Mouse (Mus musculus): Measurements from ENCODE around the gene Ccsap. TPM values are rescaled to one million over a fixed set of nuclear protein-coding genes. Genes with fewer than 3 reads are reported as not detected.

The Ccsap gene
- polyA plus RNA-seq, 1 experiment from 2014 or later: 6.4 TPM

DNA sequence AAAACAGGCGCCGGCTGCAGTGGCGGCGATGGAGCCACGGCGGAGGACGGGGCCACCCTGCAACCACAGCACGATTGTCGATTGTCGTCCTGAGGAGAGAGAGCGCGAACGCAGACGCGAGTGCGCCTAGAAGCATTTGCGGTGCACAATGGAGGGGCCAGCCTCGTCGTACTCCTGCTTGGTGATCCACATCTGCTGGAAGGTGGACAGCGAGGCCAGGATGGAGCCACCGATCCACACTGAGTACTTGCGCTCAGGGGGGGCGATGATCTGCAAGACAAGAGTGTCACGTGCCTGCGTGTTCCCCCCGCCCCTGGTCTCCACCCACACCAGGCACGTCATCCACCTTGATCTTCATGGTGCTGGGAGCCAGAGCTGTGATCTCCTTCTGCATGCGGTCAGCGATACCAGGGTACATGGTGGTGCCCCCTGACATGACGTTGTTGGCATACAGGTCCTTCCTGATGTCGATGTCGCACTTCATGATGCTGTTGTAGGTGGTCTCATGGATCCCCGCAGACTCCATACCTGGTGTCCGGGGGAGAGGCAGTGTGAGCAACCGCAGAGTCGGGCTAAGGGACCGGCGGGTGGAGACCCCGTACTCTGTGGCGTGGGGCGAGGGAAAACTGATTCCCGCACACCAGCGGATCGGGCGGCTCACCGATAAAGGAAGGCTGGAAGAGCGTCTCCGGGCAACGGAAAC lies 32.0 kb upstream of the Ccsap start:
- Histone ChIP-seq H3K4me2 (peak overlapping the region; percentile 72), H3K9ac (peak overlapping the region; percentile 68), H3K9me3 (replicated peaks) (no peaks in the 10 kb centered on the region), H3K4me3 (peak overlapping the region; percentile 46), H3K27me3 (peaks cover 76% of the 10 kb centered on the region), H3K4me1 (peaks cover 21% of the 10 kb centered on the region), H3K27ac (no peak overlapping the region), H3K36me3 (ENCODE audit: poor library complexity, severe bottlenecking) (no peaks in the 10 kb centered on the region)
- ATAC-seq: peak; percentile 79
- WGBS: under 1% methylated on average over 49 of the region's 49 CpGs

DNA sequence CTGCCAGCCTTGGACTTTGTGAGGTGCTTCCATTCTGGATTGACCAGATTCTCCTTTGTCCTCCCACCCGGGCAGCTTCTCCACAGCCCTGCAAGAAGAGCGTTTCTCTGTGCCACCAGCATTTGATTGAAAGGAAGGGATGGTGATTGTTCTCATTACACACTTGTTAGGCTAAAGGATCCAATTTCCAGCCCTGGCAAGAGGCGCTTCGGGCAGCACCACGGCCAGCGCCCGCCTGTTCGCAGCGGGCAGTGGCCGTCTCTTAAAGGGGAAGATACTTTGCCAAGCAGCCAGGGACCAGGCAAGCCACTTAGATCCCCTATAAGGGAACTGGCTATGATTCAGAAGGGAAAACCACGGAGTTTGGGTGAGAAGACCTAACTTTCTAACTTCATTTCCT lies 31.3 kb upstream of the Ccsap start:
- Histone ChIP-seq H3K4me3 (peak overlapping the region; percentile 46), H3K27ac (no peak overlapping the region), H3K36me3 (ENCODE audit: poor library complexity, severe bottlenecking) (no peaks in the 10 kb centered on the region), H3K9me3 (replicated peaks) (no peaks in the 10 kb centered on the region), H3K27me3 (peaks cover 80% of the 10 kb centered on the region), H3K9ac (peak overlapping the region; percentile 68), H3K4me2 (peak overlapping the region; percentile 72), H3K4me1 (peaks cover 21% of the 10 kb centered on the region)
- no peak for ATAC-seq
- under 1% methylated on average over 11 of the region's 11 CpGs for WGBS

DNA sequence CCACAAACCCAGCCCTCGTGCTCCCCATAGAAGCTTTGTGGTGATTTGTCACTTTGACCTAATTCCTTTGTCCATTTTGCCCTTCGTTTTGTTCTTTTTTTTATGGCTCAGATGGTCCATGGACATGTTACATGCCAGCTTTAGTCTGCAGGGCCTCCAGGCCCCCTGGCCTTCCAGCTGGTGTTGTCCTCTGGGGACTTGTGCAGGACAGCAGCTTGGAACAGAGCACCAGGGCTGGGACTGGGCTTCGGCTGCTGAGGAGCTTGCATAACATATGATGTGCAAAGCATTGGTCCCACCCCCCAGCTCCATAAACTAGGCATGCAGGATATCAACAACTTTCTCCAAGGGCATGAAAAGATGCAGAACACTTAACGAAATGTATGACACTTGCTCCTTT lies 29.8 kb upstream of the Ccsap start:
- Histone ChIP-seq H3K4me3 (no peak overlapping the region), H3K9ac (no peak overlapping the region), H3K9me3 (replicated peaks) (no peaks in the 10 kb centered on the region), H3K27me3 (peaks cover 67% of the 10 kb centered on the region), H3K4me1 (peaks cover 26% of the 10 kb centered on the region), H3K27ac (no peak overlapping the region), H3K4me2 (no peak overlapping the region), H3K36me3 (ENCODE audit: poor library complexity, severe bottlenecking) (no peaks in the 10 kb centered on the region)
- 76% methylated on average over 4 of the region's 4 CpGs for WGBS
- ATAC-seq: no peak

DNA sequence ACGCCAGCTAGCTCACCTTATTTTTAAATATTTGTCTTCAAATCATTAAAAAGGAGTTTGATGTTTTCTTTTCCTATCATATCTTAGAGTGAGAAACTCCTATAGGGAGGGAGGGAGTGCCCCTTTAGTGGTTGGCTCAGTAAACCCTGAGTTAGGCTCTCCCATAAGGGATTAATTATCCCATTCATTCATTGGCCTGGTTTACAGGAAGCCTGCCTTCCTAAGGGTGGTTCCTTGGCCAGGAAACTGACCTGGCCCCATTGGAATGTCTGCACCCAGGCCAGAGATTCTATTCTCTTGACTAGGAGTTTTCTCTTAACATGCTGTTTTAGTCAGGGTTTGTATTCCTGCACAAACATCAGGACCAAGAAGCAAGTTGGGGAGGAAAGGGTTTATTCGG lies 27.9 kb upstream of the Ccsap start:
- no peak overlapping the region for H3K4me2 ChIP-seq

DNA sequence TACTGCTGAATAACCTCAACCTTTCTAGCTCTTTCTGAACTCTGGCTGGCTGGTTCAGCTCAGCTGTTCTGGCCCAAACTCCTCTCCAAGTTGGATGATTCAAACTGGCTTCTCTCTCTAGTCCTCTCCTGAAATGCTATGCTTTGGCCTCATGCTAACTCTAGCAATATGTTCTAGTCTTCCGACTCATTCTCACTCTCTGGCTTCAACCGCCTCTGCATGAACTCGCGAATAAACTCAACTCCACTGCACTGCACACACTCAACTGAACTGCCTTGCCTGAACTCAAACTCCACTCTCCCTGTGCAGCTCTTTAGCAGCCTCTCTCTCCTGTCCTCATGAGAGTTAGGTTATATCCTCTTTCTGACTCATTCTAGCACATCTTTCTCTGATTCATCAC lies 27.2 kb upstream of the Ccsap start:
- no peak overlapping the region for H3K9ac ChIP-seq
- WGBS: 95% methylated on average over 4 of the region's 4 CpGs
- ATAC-seq: no peak
- H3K4me3 ChIP-seq: no peak overlapping the region
- no peaks in the 10 kb centered on the region for H3K9me3 ChIP-seq (replicated peaks)
- no peak overlapping the region for H3K27ac ChIP-seq
- no peaks in the 10 kb centered on the region for H3K36me3 ChIP-seq (ENCODE audit: poor library complexity, severe bottlenecking)
- H3K4me1 ChIP-seq: peaks cover 26% of the 10 kb centered on the region
- no peak overlapping the region for H3K4me2 ChIP-seq
- peaks cover 44% of the 10 kb centered on the region for H3K27me3 ChIP-seq

More for the DNA sequence above, 27.9 kb upstream of the Ccsap start:
- Histone ChIP-seq H3K4me1 (peaks cover 34% of the 10 kb centered on the region), H3K27me3 (peaks cover 52% of the 10 kb centered on the region), H3K4me3 (no peak overlapping the region), H3K27ac (no peak overlapping the region), H3K9me3 (replicated peaks) (no peaks in the 10 kb centered on the region), H3K9ac (no peak overlapping the region), H3K36me3 (ENCODE audit: poor library complexity, severe bottlenecking) (no peaks in the 10 kb centered on the region)
- no peak for ATAC-seq
- WGBS: 88% methylated on average over 2 of the region's 2 CpGs

DNA sequence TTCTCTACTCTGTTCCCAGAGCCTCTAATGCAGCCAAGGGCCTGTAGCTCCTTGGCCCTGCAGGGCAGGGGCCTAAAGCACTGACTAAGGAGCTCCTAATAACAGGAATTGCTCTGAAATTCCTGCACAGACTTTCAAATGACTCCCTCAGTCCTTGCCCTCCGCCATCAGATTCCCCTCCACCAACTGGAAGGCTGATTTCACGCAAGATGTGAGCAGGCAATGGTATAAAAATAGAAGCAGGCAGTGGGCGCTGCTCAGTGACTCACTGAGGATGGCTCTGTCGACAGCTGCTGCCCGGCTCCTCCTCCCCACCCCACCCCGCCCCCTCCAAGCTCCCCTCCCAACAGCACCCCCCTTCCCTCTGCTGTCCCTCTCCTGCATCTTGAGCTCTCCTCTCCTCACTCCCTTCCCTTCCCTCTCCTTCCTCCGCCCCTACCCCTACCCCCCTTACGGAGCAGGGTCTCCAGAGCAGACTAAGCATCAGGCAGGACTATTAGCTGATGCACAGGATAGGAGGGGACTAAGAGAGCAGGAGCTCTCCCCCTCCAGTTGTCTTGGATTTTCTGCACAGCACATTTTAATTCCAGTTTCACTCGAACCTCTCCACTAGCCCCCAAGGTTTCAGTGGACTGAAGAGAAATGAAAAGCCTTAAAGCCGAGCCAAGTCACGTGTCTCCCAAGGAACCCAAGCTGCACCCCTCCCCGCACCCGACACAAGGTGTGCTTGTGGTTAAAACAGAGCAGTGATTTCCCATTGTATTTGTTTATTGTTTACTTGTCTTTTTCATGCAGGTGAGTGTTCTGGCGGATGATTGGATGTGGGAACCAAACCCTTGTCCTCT lies 24.9 kb upstream of the Ccsap start:
- peaks cover 23% of the 10 kb centered on the region for H3K27me3 ChIP-seq
- peaks cover 14% of the 10 kb centered on the region for H3K4me1 ChIP-seq
- peak; percentile 94 for ATAC-seq
- H3K9ac ChIP-seq: peak overlapping the region; percentile 34
- peak overlapping the region; percentile 25 for H3K4me2 ChIP-seq
- H3K27ac ChIP-seq: peak overlapping the region; percentile 82
- H3K4me3 ChIP-seq: no peak overlapping the region
- H3K36me3 ChIP-seq (ENCODE audit: poor library complexity, severe bottlenecking): no peaks in the 10 kb centered on the region
- 7% methylated on average over 13 of the region's 14 CpGs for WGBS
- H3K9me3 ChIP-seq (replicated peaks): no peaks in the 10 kb centered on the region

DNA sequence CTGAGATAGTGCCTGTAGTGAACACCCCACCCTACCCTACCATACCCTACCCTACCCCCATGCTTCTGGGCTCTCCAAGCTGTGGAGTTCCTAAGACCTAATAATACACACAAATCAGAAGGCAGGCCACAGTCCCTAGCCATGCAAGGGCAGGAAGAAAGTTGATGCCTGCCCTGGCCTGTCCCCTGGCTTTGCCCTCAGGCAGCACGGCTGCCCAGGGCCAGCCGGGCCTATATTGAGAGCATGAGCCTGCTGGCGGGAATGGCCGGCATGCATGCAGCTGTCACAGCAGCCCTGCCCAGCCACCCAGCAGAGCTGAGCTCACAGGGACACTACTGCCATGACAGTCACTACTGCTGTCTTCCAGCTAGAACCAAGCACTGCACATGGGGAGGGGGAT lies 23.1 kb upstream of the Ccsap start:
- no peak overlapping the region for H3K9ac ChIP-seq
- H3K27me3 ChIP-seq: peaks cover 8% of the 10 kb centered on the region
- H3K27ac ChIP-seq: no peak overlapping the region
- no peak overlapping the region for H3K4me2 ChIP-seq
- H3K9me3 ChIP-seq (replicated peaks): no peaks in the 10 kb centered on the region
- H3K4me1 ChIP-seq: peaks cover 14% of the 10 kb centered on the region
- WGBS: 72% methylated on average over 4 of the region's 4 CpGs
- H3K36me3 ChIP-seq (ENCODE audit: poor library complexity, severe bottlenecking): no peaks in the 10 kb centered on the region
- no peak overlapping the region for H3K4me3 ChIP-seq
- no peak for ATAC-seq

DNA sequence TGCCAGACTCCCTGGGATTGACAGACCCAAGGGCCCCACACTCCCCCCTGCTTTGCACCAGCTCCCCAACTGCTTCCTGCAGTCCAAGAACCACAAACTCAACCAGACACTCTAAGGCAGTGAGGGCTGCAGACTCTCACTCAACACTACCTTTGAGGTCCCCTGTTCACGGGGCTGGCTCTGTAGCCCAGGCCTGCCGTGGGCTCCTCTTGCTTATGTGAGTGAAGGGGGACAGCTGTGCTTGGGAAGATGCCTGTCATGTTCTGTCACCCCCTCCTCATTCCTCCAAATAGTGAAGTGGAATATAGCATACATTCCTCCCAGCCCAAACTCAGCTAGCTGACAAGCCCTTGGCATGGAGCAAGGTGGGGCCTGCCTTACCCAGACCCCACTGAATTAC lies 22.4 kb upstream of the Ccsap start:
- H3K27ac ChIP-seq: no peak overlapping the region
- no peaks in the 10 kb centered on the region for H3K36me3 ChIP-seq (ENCODE audit: poor library complexity, severe bottlenecking)
- H3K4me1 ChIP-seq: peaks cover 14% of the 10 kb centered on the region
- no peak for ATAC-seq
- H3K4me3 ChIP-seq: no peak overlapping the region
- 73% methylated on average over 2 of the region's 2 CpGs for WGBS
- peaks cover 8% of the 10 kb centered on the region for H3K27me3 ChIP-seq
- H3K4me2 ChIP-seq: no peak overlapping the region
- no peak overlapping the region for H3K9ac ChIP-seq
- H3K9me3 ChIP-seq (replicated peaks): no peaks in the 10 kb centered on the region

DNA sequence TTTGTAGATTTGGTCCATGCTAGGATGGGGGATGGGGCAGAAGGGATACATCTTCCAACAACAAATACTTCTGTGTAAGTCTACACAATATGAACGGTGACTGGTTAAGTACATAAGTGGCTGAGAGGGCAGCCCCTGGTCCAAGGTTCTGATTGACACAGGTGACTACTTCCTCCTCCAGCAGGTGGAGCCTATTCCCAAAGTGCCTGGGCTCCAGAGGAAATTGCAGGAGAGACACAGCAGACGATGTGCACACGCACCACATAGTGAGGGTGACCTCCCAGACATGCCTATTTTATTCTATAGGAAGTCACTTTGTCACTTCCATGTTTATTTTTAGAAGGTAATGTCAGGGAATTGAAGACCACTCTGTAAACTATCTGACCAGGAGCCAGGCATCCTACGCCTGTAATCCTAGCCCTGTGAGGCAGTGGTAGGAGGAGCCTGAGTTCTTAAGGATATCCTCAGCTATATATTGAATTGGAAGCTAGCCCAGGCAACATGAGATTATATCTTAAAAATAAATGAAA lies 20.9 kb upstream of the Ccsap start:
- Histone ChIP-seq H3K4me2 (no peak overlapping the region), H3K27me3 (peaks cover 4% of the 10 kb centered on the region; the same call in 1 of the 2 replicates), H3K36me3 (ENCODE audit: poor library complexity, severe bottlenecking) (no peaks in the 10 kb centered on the region), H3K9me3 (replicated peaks) (no peaks in the 10 kb centered on the region), H3K4me1 (peaks cover 14% of the 10 kb centered on the region), H3K27ac (no peak overlapping the region), H3K9ac (no peak overlapping the region), H3K4me3 (no peak overlapping the region)
- no peak for ATAC-seq
- 55% methylated on average over 4 of the region's 4 CpGs for WGBS

DNA sequence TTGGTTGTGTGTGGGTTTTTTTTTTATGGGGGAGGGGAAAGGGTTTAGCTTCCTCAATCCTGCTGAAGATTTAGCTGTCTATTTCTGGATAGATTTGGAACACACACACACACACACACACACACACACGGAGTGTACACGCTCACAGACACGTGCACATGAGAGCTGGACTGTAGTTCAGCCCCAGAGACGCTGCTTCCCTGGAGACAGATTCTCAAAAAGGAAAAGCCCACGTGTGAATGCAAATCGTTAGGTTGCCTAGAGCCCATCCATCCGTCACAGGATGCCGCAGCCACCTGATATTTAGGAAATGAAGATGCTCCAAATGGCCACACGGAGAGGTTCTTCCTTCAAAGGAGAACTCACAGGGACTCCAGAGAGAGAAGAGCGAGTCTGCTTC lies 20.3 kb upstream of the Ccsap start:
- peaks cover 4% of the 10 kb centered on the region; the same call in 1 of the 2 replicates for H3K27me3 ChIP-seq
- H3K27ac ChIP-seq: no peak overlapping the region
- peaks cover 13% of the 10 kb centered on the region for H3K4me1 ChIP-seq
- 74% methylated on average over 10 of the region's 10 CpGs for WGBS
- no peak overlapping the region for H3K9ac ChIP-seq
- no peaks in the 10 kb centered on the region for H3K9me3 ChIP-seq (replicated peaks)
- H3K4me3 ChIP-seq: no peak overlapping the region
- no peak overlapping the region for H3K4me2 ChIP-seq
- ATAC-seq: no peak
- no peaks in the 10 kb centered on the region for H3K36me3 ChIP-seq (ENCODE audit: poor library complexity, severe bottlenecking)

DNA sequence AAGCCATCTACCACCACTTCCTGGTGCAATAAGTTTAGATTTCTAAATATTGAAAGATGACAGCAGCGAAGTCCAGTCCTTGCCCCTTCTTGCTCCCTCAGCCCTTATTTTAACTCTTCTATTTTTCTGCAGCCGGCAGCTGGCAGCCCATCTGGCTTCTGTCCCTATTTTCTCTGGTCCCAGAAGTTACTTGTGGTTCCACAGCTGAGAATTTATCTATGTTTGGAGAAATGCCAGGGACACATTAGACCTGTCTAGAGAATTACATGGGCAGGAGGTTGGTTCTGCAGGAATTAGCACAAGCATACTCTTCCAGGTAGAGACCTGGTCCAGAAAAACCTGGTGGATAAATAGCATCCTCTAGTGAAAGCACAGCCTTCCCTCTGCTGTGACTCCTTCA lies 17.9 kb upstream of the Ccsap start:
- Histone ChIP-seq H3K27me3 (no peaks in the 10 kb centered on the region), H3K4me2 (no peak overlapping the region), H3K27ac (no peak overlapping the region), H3K9me3 (replicated peaks) (no peaks in the 10 kb centered on the region), H3K4me3 (no peak overlapping the region), H3K36me3 (ENCODE audit: poor library complexity, severe bottlenecking) (no peaks in the 10 kb centered on the region), H3K9ac (0 out of 2 replicates have a peak overlapping the region, but pooled peaks have one; percentile 21), H3K4me1 (no peaks in the 10 kb centered on the region)
- no peak for ATAC-seq
- WGBS: 72% methylated on average over 2 of the region's 2 CpGs

DNA sequence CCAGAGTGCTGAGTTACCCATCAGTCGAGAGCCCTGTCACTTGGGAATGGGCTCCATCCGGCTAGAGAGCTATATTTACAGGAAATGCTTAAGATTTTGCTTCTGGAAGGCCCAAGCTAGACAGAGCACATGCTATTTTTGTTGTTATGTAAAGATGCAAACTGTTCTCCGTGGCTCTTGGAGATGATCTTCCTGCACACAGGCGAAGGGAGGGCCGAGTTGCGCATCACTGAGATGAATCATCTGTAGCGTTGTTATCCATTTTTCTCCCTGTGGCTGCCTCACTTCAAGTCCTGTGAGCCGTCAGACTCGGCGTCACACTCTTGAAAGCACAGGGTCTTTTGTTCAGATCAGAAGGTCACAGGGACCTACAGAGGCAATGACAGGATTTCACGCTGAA lies 14.3 kb upstream of the Ccsap start:
- Histone ChIP-seq H3K4me2 (no peak overlapping the region), H3K9ac (no peak overlapping the region), H3K4me1 (no peaks in the 10 kb centered on the region), H3K27ac (no peak overlapping the region), H3K9me3 (replicated peaks) (no peaks in the 10 kb centered on the region), H3K36me3 (ENCODE audit: poor library complexity, severe bottlenecking) (no peaks in the 10 kb centered on the region), H3K4me3 (no peak overlapping the region), H3K27me3 (no peaks in the 10 kb centered on the region)
- no peak for ATAC-seq
- 86% methylated on average over 11 of the region's 11 CpGs for WGBS
